Mouse (Mus musculus): ENCODE data around the gene Tbx10. TPM values are rescaled to one million over a fixed set of nuclear protein-coding genes. Genes with fewer than 3 reads are reported as not detected.

The Tbx10 gene
- polyA plus RNA-seq, 1 experiment, result not detected

GRCm38 (mm10) chr19:4000119-4000900 lies 7.8 kb downstream of the Tbx10 start, which contains the start of the genes Nudt8 and Gm49405:
Gene Nudt8 (plus strand): TSS chr19:4000580.
Gene Gm49405 (plus strand): TSS chr19:4000626.
- H3K4me1 ChIP-seq (ENCODE audit: control insufficient read depth, insufficient read depth, low read length), result no peaks in the 10 kb centered on the region
- peak within 1 kb of the TSS; percentile 95 for H3K27ac ChIP-seq (ENCODE audit: insufficient read depth, low read length)
- H3K4me3 ChIP-seq (ENCODE audit: insufficient read depth, low read length), result peak within 1 kb of the TSS; percentile 83
- TF ChIP-seq POLR2A (IDR thresholded peaks at IDR 0.05; ENCODE audit: low read depth, low read length) (peak; percentile 98), CTCF (IDR thresholded peaks at IDR 0.05; ENCODE audit: borderline replicate concordance, insufficient read depth, low read length) (peak; percentile 39; the same call in 1 of the 2 replicates)

GRCm38 (mm10) chr19:4000949-4001525 lies 8.5 kb downstream of the Tbx10 start:
- peak overlapping the region; percentile 95 for H3K27ac ChIP-seq (ENCODE audit: insufficient read depth, low read length)
- H3K4me3 ChIP-seq (ENCODE audit: insufficient read depth, low read length), result peak overlapping the region; percentile 83
- no peaks in the 10 kb centered on the region for H3K4me1 ChIP-seq (ENCODE audit: control insufficient read depth, insufficient read depth, low read length)
- TF ChIP-seq CTCF (IDR thresholded peaks at IDR 0.05; ENCODE audit: borderline replicate concordance, insufficient read depth, low read length) (no peak), POLR2A (IDR thresholded peaks at IDR 0.05; ENCODE audit: low read depth, low read length) (peak; percentile 25; the same call in 1 of the 2 replicates)

GRCm38 (mm10) chr19:4001752-4002151 lies 9.2 kb downstream of the Tbx10 start:
- Histone ChIP-seq H3K4me1 (ENCODE audit: control insufficient read depth, insufficient read depth, low read length) (no peaks in the 10 kb centered on the region), H3K27ac (ENCODE audit: insufficient read depth, low read length) (no peak overlapping the region), H3K4me3 (ENCODE audit: insufficient read depth, low read length) (no peak overlapping the region)
- no peak for TF ChIP-seq POLR2A (IDR thresholded peaks at IDR 0.05; ENCODE audit: low read depth, low read length)
- TF ChIP-seq CTCF (IDR thresholded peaks at IDR 0.05; ENCODE audit: borderline replicate concordance, insufficient read depth, low read length), result no peak

GRCm38 (mm10) chr19:4003112-4003511 lies 10.6 kb downstream of the Tbx10 start, which contains the start of gene Doc2g:
Gene Doc2g (plus strand): TSS chr19:4003313.
- H3K4me3 ChIP-seq (ENCODE audit: insufficient read depth, low read length), result no peak within 1 kb of the TSS
- TF ChIP-seq POLR2A (IDR thresholded peaks at IDR 0.05; ENCODE audit: low read depth, low read length), result peak; percentile 14; the same call in 1 of the 2 replicates
- no peak for TF ChIP-seq CTCF (IDR thresholded peaks at IDR 0.05; ENCODE audit: borderline replicate concordance, insufficient read depth, low read length)
- no peaks in the 10 kb centered on the region for H3K4me1 ChIP-seq (ENCODE audit: control insufficient read depth, insufficient read depth, low read length)
- H3K27ac ChIP-seq (ENCODE audit: insufficient read depth, low read length), result no peak within 1 kb of the TSS

GRCm38 (mm10) chr19:4003641-4004040 lies 11.1 kb downstream of the Tbx10 start:
- Histone ChIP-seq H3K27ac (ENCODE audit: insufficient read depth, low read length) (no peak overlapping the region), H3K4me1 (ENCODE audit: control insufficient read depth, insufficient read depth, low read length) (no peaks in the 10 kb centered on the region), H3K4me3 (ENCODE audit: insufficient read depth, low read length) (no peak overlapping the region)
- no peak for TF ChIP-seq CTCF (IDR thresholded peaks at IDR 0.05; ENCODE audit: borderline replicate concordance, insufficient read depth, low read length)
- no peak; the same call in 1 of the 2 replicates for TF ChIP-seq POLR2A (IDR thresholded peaks at IDR 0.05; ENCODE audit: low read depth, low read length)

GRCm38 (mm10) chr19:4004331-4004730 lies 11.8 kb downstream of the Tbx10 start:
- no peak for TF ChIP-seq CTCF (IDR thresholded peaks at IDR 0.05; ENCODE audit: borderline replicate concordance, insufficient read depth, low read length)
- TF ChIP-seq POLR2A (IDR thresholded peaks at IDR 0.05; ENCODE audit: low read depth, low read length), result no peak
- Histone ChIP-seq H3K27ac (ENCODE audit: insufficient read depth, low read length) (no peak overlapping the region), H3K4me3 (ENCODE audit: insufficient read depth, low read length) (no peak overlapping the region), H3K4me1 (ENCODE audit: control insufficient read depth, insufficient read depth, low read length) (no peaks in the 10 kb centered on the region)

GRCm38 (mm10) chr19:4005091-4005490 lies 12.5 kb downstream of the Tbx10 start:
- Histone ChIP-seq H3K4me1 (ENCODE audit: control insufficient read depth, insufficient read depth, low read length) (no peaks in the 10 kb centered on the region), H3K27ac (ENCODE audit: insufficient read depth, low read length) (no peak overlapping the region), H3K4me3 (ENCODE audit: insufficient read depth, low read length) (no peak overlapping the region)
- TF ChIP-seq CTCF (IDR thresholded peaks at IDR 0.05; ENCODE audit: borderline replicate concordance, insufficient read depth, low read length), result no peak

- H3K4me1 ChIP-seq (ENCODE audit: control insufficient read depth, insufficient read depth, low read length), result no peaks in the 10 kb centered on the region
- no peak for TF ChIP-seq CTCF (IDR thresholded peaks at IDR 0.05; ENCODE audit: borderline replicate concordance, insufficient read depth, low read length)
- H3K4me3 ChIP-seq (ENCODE audit: insufficient read depth, low read length), result no peak overlapping the region
- no peak overlapping the region for H3K27ac ChIP-seq (ENCODE audit: insufficient read depth, low read length)
These were observed 13.4 kb downstream of the Tbx10 start for GRCm38 (mm10) chr19:4005971-4006370.

GRCm38 (mm10) chr19:4011086-4011485 lies 18.5 kb downstream of the Tbx10 start:
- peaks cover 2% of the 10 kb centered on the region; the same call in 1 of the 2 replicates for H3K4me1 ChIP-seq (ENCODE audit: control insufficient read depth, insufficient read depth, low read length)
- H3K27ac ChIP-seq (ENCODE audit: insufficient read depth, low read length), result no peak overlapping the region
- no peak overlapping the region for H3K4me3 ChIP-seq (ENCODE audit: insufficient read depth, low read length)
- TF ChIP-seq CTCF (IDR thresholded peaks at IDR 0.05; ENCODE audit: borderline replicate concordance, insufficient read depth, low read length) (no peak), POLR2A (IDR thresholded peaks at IDR 0.05; ENCODE audit: low read depth, low read length) (no peak)
